Mouse (Mus musculus) common myeloid progenitor, adult 5-6 weeks (primary cell): ENCODE measurements around the gene Rmnd5b. TPM values are rescaled to one million over a fixed set of nuclear protein-coding genes. Genes with fewer than 3 reads are reported as not detected.

Experiments used
- total RNA-seq: library from RNA; stranded (forward); fragments of 200-1000, 187-1606 nt; gene quantifications from 2 replicates; pipeline ENCODE4 v1.2.3, GENCODE M21; 2017

Rmnd5b gene
- total RNA-seq, 1 experiment from 2014 or later, result 15.5 TPM

Other genes with a start within 250 kb of the Rmnd5b start
- 16.1 and 21.2 TPM in 2 replicates for gene Phykpl, start 51.1 kb downstream of the Rmnd5b start, total RNA-seq
- gene Hnrnpab, start 29.0 kb downstream of the Rmnd5b start, total RNA-seq, result 1,082 and 1,177 TPM in 2 replicates
- gene Nhp2, start 16.2 kb downstream of the Rmnd5b start, total RNA-seq, result 115 and 170 TPM in 2 replicates
- gene N4bp3, start 14.9 kb upstream of the Rmnd5b start, total RNA-seq, result 4.3 and 4.6 TPM in 2 replicates
- 0.05 TPM in 1 of 2 replicates, not detected in the other for gene D930048N14Rik, start 15.1 kb upstream of the Rmnd5b start, total RNA-seq
- 8.6 and 18.2 TPM in 2 replicates for gene 0610009B22Rik, start 53.0 kb upstream of the Rmnd5b start, total RNA-seq
- 10.4 and 11.0 TPM in 2 replicates for gene Sec24a, start 127.7 kb upstream of the Rmnd5b start, total RNA-seq
- 48.7 and 61.4 TPM in 2 replicates for gene Sar1b, start 127.8 kb upstream of the Rmnd5b start, total RNA-seq
- gene Jade2, start 221.8 kb upstream of the Rmnd5b start, total RNA-seq, result 8.1 and 12.7 TPM in 2 replicates